Mouse (Mus musculus) MEL (cell line): Measurements from ENCODE around the gene Ifnz. TPM values are rescaled to one million over a fixed set of nuclear protein-coding genes. Genes with fewer than 3 reads are reported as not detected.
"Not testable (repeated sequence)": the region's sequence is repeated elsewhere in the genome, so short reads cannot be mapped to it uniquely, and the experiment has no call there.

Experiments
- DNase-seq: peaks from one replicate; pipeline ENCODE4 v3.0.0; 2011; ENCODE audit warnings: low read depth, low spot score
- H3K27ac ChIP-seq: 2 replicates; pipeline ENCODE4 v1.5.1; 2012; ENCODE audit warnings: low read depth, mild to moderate bottlenecking, control low read depth, low read length, moderate library complexity; ENCODE audit not compliant: control insufficient read depth
- H3K27me3 ChIP-seq, 2 experiments: fragments of 150-350 bp in 1 of 2; sonication (generic) in 1 of 2; 2 replicates each; pipeline ENCODE4 v1.6.1; 2012; ENCODE audit warnings: low read length in 2 of 2, mild to moderate bottlenecking in 2 of 2, improper control_type of control experiment in 1 of 2, moderate library complexity in 1 of 2; ENCODE audit not compliant: insufficient read depth in 2 of 2, control insufficient read depth in 1 of 2
- H3K36me3 ChIP-seq, 2 experiments: 2 replicates each; pipeline ENCODE4 v1.6.1; 2012 to 2014; ENCODE audit warnings: low read length in 2 of 2, improper control_type of control experiment in 1 of 2, inconsistent platforms in 1 of 2, mild to moderate bottlenecking in 1 of 2; ENCODE audit not compliant: insufficient read depth in 2 of 2, control insufficient read depth in 1 of 2
- H3K4me1 ChIP-seq, 2 experiments: fragments of 150-350 bp in 1 of 2; sonication (generic) in 1 of 2; 2 replicates each; pipeline ENCODE4 v1.6.1; 2012; ENCODE audit warnings: low read length in 2 of 2, improper control_type of control experiment in 1 of 2, mild to moderate bottlenecking in 1 of 2; ENCODE audit not compliant: insufficient read depth in 2 of 2, control insufficient read depth in 1 of 2
- H3K4me3 ChIP-seq, 2 experiments: fragments of 150-350 bp in 1 of 2; sonication (generic) in 1 of 2; 2 replicates each; pipeline ENCODE4 v1.5.1; 2012; ENCODE audit warnings: low read depth in 2 of 2, low read length in 2 of 2, mild to moderate bottlenecking in 2 of 2, moderate library complexity in 2 of 2, control low read depth in 1 of 2, improper control_type of control experiment in 1 of 2; ENCODE audit not compliant: control insufficient read depth in 1 of 2, insufficient read depth in 1 of 2
- H3K79me2 ChIP-seq: 2 replicates; pipeline ENCODE4 v1.6.1; 2012; ENCODE audit warnings: mild to moderate bottlenecking, low read length, moderate library complexity; ENCODE audit not compliant: control insufficient read depth, poor library complexity, insufficient read depth
- H3K9ac ChIP-seq: 2 replicates; pipeline ENCODE4 v1.6.1; 2012; ENCODE audit warnings: low read depth, mild to moderate bottlenecking, control low read depth, low read length, moderate library complexity; ENCODE audit not compliant: control insufficient read depth, poor library complexity, severe bottlenecking
- H3K9me3 ChIP-seq: fragments of 150-350 bp; sonication (generic); replicated peaks from 2 replicates; pipeline ENCODE4 v1.6.1; 2012; ENCODE audit warnings: mild to moderate bottlenecking, low read length, improper control_type of control experiment, moderate library complexity; ENCODE audit not compliant: insufficient read depth
- ETS1 ChIP-seq: IDR thresholded peaks from 2 replicates; pipeline ENCODE4 v1.6.1; 2012; ENCODE audit warnings: low read depth, mild to moderate bottlenecking, inconsistent platforms, low read length, improper control_type of control experiment, moderate library complexity
- POLR2A ChIP-seq, 2 experiments: IDR thresholded peaks; 2 replicates each; pipeline ENCODE4 v1.6.1; 2011 to 2012; ENCODE audit warnings: low read length in 2 of 2, mild to moderate bottlenecking in 2 of 2, control low read depth in 1 of 2, improper control_type of control experiment in 1 of 2, low read depth in 1 of 2, moderate library complexity in 1 of 2; ENCODE audit not compliant: control insufficient read depth in 1 of 2, insufficient read depth in 1 of 2, poor library complexity in 1 of 2
- ZMIZ1 ChIP-seq: IDR thresholded peaks from 2 replicates; pipeline ENCODE4 v1.6.1; 2012; ENCODE audit warnings: low read depth, mild to moderate bottlenecking, inconsistent platforms, low read length, improper control_type of control experiment, moderate library complexity
- polyA plus RNA-seq, 2 experiments: library from polyadenylated mRNA; stranded (reverse) in 1 of 2; unstranded in 1 of 2; fragments of >175 nt in 1 of 2; fragments of >200 nt in 1 of 2; gene quantifications; 2 replicates each; pipeline versions ENCODE4 v1.2.1 to v1.2.4; 2012; ENCODE audit warnings: low replicate concordance in 2 of 2, low read depth in 1 of 2; ENCODE audit not compliant: insufficient read length in 2 of 2, insufficient read depth in 1 of 2, missing spikeins in 1 of 2
- total RNA-seq: library from RNA; depleted of rRNA; stranded (reverse); fragments of 300-350 nt; gene quantifications from 2 replicates; pipeline ENCODE4 v1.2.3, GENCODE M21; 2012

Gene Ifnz
- total and polyA plus RNA-seq, 3 experiments, result 0.11 TPM; not detected in 2

DNA sequence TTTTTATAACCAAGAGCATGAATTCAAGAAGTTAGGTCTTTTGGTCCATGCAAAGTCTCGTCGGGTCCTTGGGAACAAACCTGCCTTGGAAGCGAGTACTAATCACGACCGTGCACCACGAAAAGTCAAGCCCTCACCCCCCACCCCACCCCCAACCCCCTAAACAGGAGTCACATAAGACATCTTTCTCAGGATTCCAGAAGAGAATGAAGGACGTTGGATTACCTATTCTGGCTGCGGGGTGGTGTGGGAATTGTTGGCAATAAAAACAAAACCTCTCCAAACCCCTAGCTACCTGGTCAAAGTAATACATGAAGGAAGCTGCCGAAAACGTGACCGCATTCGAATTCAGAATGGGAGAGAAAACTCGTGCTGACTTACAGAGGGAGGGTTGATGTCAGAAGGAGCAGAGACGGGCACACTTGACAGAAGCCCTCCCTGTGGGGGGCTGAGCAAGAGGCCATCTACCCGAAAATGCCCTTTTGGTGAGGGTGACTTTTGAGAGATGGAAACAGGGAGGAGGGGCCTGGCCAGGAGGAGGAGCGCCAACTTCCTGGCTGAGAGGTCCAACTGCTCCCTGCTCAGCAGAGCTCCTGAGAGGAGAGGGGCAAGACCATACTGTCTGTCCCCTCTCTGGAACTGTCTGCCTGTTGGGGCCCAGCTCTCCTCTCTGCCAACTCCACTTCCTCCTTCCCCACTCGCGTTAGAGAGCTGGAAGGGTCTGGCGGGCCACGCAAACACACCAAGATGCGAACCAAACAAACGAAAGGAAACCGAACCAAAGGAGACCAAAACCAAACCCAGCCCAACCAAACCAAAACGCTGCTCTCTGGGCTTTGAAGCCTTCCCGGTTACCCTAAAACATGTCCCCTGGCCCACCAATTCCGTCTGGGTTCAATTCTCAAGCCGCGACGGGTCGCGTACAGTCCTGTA is 25.1 kb upstream of the Ifnz start:
- TF ChIP-seq ZMIZ1, result 0 out of 2 replicates have a peak, but pooled peaks have one; percentile 68
- H3K27me3 ChIP-seq, H3K9me3 ChIP-seq, H3K27ac ChIP-seq, H3K9ac ChIP-seq, H3K36me3 ChIP-seq, H3K4me1 ChIP-seq, H3K79me2 ChIP-seq, H3K4me3 ChIP-seq: not testable (repeated sequence)
- peak; percentile 75 for DNase-seq

DNA sequence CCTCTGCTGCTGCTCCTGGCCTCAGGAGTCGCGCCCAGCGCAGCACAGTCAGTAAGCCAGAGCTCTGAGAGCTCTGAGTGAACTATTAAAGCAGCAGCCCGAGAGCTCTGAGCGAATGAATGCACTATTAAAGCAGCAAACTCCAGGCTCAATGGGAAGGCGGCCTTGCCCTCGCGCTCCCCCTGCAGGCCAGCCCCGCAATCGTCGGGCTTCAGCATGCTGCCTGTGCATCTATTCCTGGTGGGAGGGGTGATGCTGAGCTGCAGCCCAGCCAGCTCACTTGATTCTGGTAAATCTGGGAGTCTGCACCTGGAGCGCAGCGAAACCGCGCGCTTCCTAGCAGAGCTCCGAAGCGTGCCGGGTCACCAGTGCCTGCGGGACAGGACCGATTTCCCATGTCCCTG is 24.3 kb upstream of the Ifnz start:
- H3K27me3 ChIP-seq, H3K4me3 ChIP-seq, H3K9ac ChIP-seq, H3K79me2 ChIP-seq, H3K27ac ChIP-seq, DNase-seq, H3K4me1 ChIP-seq, H3K36me3 ChIP-seq, H3K9me3 ChIP-seq: not testable (repeated sequence)

DNA sequence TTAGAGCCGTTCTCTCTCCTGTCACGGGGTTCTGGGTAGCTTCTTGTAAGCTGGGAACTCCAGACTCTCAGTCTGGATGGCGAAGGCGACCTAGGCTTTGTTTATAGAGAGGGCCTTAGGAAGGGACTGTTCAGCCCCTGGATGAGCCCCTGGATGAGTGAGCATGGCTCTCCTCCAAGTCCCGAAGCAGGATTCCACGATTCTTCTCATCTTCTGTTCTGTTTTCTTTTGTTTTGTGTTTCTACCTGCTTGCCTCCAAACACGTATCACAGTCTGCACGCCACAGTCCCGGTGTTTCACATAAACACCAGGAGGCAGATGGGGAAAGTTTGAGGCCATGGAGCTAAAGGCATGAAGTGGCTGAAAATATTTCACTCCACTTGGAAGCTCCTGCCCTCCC is 23.2 kb upstream of the Ifnz start:
- H3K36me3 ChIP-seq, H3K79me2 ChIP-seq, H3K4me1 ChIP-seq, H3K27ac ChIP-seq, H3K9ac ChIP-seq, H3K4me3 ChIP-seq, H3K27me3 ChIP-seq, H3K9me3 ChIP-seq, DNase-seq: not testable (repeated sequence)

DNA sequence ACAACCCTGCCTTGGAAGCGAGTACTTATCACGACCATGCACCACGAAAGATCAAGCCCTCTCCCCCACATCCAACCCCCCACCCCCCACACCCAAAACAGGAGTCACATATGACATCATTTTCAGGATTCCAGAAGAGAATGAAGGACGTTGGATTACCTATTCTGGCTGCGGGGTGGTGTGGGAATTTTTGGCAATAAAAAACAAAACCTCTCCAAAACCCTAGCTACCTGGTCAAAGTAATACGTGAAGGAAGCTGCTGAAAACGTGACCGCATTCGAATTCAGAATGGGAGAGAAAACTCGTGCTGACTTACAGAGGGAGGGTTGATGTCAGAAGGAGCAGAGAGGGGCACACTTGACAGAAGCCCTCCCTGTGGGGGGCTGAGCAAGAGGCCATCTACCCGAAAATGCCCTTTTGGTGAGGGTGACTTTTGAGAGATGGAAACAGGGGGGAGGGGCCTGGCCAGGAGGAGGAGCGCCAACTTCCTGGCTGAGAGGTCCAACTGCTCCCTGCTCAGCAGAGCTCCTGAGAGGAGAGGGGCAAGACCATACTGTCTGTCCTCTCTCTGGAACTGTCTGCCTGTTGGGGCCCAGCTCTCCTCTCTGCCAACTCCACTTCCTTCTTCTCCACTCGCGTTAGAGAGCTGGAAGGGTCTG is 22.2 kb upstream of the Ifnz start, which contains the start of gene Gm13283:
TSS of gene Gm13283 (plus strand) at position 510 of the 659 bp plus-strand sequence.
- peak within 1 kb of the TSS in 1 of 2 experiments; percentile 6; a peak in 1 of 4 replicates for H3K4me3 ChIP-seq
- DNase-seq, result peak; percentile 82
- H3K9me3 ChIP-seq, H3K36me3 ChIP-seq, H3K27ac ChIP-seq, H3K4me1 ChIP-seq, H3K79me2 ChIP-seq, H3K27me3 ChIP-seq: not testable (repeated sequence)
- H3K9ac ChIP-seq, result peak within 1 kb of the TSS; percentile 25
- TF ChIP-seq POLR2A (IDR thresholded peaks at IDR 0.05; ENCODE audit: control insufficient read depth in 1 of 2, insufficient read depth in 1 of 2, low read depth in 1 of 2, low read length in 2 of 2, poor library complexity in 1 of 2), result 0 out of 4 replicates have a peak, but pooled peaks of 1 of the 2 experiments have one; percentile 28
- TF ChIP-seq ZMIZ1, result 0 out of 2 replicates have a peak, but pooled peaks have one; percentile 41
- 0 out of 2 replicates have a peak, but pooled peaks have one; percentile 15 for TF ChIP-seq ETS1

DNA sequence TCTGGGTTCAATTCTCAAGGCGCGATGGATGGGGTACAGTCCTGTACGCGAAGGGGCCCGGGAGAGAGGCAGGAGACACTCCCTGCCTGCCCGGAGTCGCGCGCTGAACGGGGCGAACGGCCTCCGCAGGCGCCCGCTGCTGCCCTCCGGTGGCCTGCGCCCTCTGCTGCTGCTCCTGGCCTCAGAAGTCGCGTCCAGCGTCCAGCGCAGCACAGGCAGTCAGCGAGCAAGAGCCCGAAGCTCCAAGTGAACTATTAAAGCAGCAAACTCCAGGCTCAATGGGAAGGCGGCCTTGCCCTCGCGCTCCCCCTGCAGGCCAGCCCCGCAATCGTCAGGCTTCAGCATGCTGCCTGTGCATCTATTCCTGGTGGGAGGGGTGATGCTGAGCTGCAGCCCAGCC is 21.5 kb upstream of the Ifnz start:
- H3K4me3 ChIP-seq, DNase-seq, H3K79me2 ChIP-seq, H3K27me3 ChIP-seq, H3K9me3 ChIP-seq, H3K27ac ChIP-seq, H3K4me1 ChIP-seq, H3K36me3 ChIP-seq: not testable (repeated sequence)
- H3K9ac ChIP-seq, result peak overlapping the region; percentile 25; the same call in 1 of the 2 replicates

DNA sequence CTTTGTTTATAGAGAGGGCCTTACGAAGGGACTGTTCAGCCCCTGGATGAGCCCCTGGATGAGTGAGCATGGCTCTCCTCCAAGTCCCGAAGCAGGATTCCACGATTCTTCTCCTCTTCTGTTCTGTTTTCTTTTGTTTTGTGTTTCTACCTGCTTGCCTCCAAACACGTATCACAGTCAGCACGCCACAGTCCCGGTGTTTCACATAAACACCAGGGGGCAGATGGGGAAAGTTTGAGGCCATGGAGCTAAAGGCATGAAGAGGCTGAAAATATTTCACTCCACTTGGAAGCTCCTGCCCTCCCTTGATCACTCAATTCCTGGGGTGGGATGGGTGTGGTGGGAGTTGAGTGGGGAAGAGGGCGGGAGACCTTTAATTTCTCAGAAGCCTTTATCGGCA is 20.2 kb upstream of the Ifnz start:
- not testable (repeated sequence) for H3K27me3 ChIP-seq, H3K4me3 ChIP-seq, H3K79me2 ChIP-seq, DNase-seq, H3K9me3 ChIP-seq, H3K9ac ChIP-seq, H3K36me3 ChIP-seq, H3K4me1 ChIP-seq, H3K27ac ChIP-seq
